Mouse (Mus musculus) MEL (cell line): ENCODE results near the gene Ubb.

Source experiments
- CHD1 ChIP-seq: IDR thresholded peaks from 2 replicates; pipeline ENCODE4 v1.6.1; 2012; ENCODE audit warnings: low read depth, mild to moderate bottlenecking, inconsistent platforms, low read length, improper control_type of control experiment
- CTCF ChIP-seq, 3 experiments: IDR thresholded peaks in 2 of 3; conservative IDR thresholded peaks in 1 of 3; 2 replicates each; pipeline ENCODE4 v1.5.1; 2011 to 2012; ENCODE audit warnings: low read length in 3 of 3, low read depth in 2 of 3, mild to moderate bottlenecking in 2 of 3, improper control_type of control experiment in 1 of 3, inconsistent platforms in 1 of 3, mixed read lengths in 1 of 3, moderate library complexity in 1 of 3; ENCODE audit not compliant: control insufficient read depth in 1 of 3, insufficient read depth in 1 of 3, poor library complexity in 1 of 3, severe bottlenecking in 1 of 3
- HCFC1 ChIP-seq: IDR thresholded peaks from 2 replicates; pipeline ENCODE4 v1.6.1; 2012; ENCODE audit warnings: low read depth, mild to moderate bottlenecking, inconsistent platforms, low read length, improper control_type of control experiment, moderate library complexity
- MAX ChIP-seq: IDR thresholded peaks from 2 replicates; pipeline ENCODE4 v1.6.1; 2011; ENCODE audit warnings: low read length, improper control_type of control experiment
- MYB ChIP-seq: IDR thresholded peaks from 2 replicates; pipeline ENCODE4 v1.6.1; 2011; ENCODE audit warnings: mild to moderate bottlenecking, low read depth, low read length, improper control_type of control experiment
- POLR2A ChIP-seq, 2 experiments: IDR thresholded peaks; 2 replicates each; pipeline ENCODE4 v1.6.1; 2011 to 2012; ENCODE audit warnings: low read length in 2 of 2, mild to moderate bottlenecking in 2 of 2, control low read depth in 1 of 2, improper control_type of control experiment in 1 of 2, low read depth in 1 of 2, moderate library complexity in 1 of 2; ENCODE audit not compliant: control insufficient read depth in 1 of 2, insufficient read depth in 1 of 2, poor library complexity in 1 of 2
- ZMIZ1 ChIP-seq: IDR thresholded peaks from 2 replicates; pipeline ENCODE4 v1.6.1; 2012; ENCODE audit warnings: low read depth, mild to moderate bottlenecking, inconsistent platforms, low read length, improper control_type of control experiment, moderate library complexity

DNA sequence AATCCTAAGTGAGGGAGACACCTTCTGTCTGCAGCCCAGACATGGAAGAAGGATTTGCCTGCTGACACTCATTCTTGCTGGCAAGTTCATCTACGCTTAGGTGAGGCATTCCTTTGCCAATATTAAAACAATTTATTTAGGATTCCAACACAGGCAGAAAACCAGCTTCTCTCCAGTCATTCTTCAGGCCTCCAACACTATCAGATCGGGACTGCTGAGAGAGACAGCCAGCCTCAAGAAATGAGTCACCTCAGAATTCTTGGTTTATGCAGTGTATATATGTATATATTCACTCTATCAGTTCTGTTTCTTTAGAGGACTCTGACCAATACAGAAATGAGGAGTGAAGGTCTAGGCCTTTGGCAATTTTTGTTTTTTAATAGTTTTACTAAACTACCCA lies 12.6 kb downstream of the Ubb start:
- no peak for TF ChIP-seq POLR2A (IDR thresholded peaks at IDR 0.05; ENCODE audit: control insufficient read depth in 1 of 2, insufficient read depth in 1 of 2, low read depth in 1 of 2, low read length in 2 of 2, poor library complexity in 1 of 2)
- TF ChIP-seq MYB = no peak
- TF ChIP-seq MAX = no peak
- no peak for TF ChIP-seq ZMIZ1
- TF ChIP-seq CTCF (IDR thresholded peaks at IDR 0.05 in 2 of 3, conservative IDR thresholded peaks at IDR 0.05 in 1 of 3; ENCODE audit: control insufficient read depth in 1 of 3, insufficient read depth in 1 of 3, low read depth in 2 of 3, low read length in 3 of 3, poor library complexity in 1 of 3, severe bottlenecking in 1 of 3) = no peak
- TF ChIP-seq CHD1 = no peak
- no peak for TF ChIP-seq HCFC1
